Mouse (Mus musculus): ENCODE measurements around the gene Gm10563. TPM values are rescaled to one million over a fixed set of nuclear protein-coding genes. Genes with fewer than 3 reads are reported as not detected.

Gene Gm10563
- polyA plus RNA-seq, 1 experiment from 2014 or later: not detected

DNA sequence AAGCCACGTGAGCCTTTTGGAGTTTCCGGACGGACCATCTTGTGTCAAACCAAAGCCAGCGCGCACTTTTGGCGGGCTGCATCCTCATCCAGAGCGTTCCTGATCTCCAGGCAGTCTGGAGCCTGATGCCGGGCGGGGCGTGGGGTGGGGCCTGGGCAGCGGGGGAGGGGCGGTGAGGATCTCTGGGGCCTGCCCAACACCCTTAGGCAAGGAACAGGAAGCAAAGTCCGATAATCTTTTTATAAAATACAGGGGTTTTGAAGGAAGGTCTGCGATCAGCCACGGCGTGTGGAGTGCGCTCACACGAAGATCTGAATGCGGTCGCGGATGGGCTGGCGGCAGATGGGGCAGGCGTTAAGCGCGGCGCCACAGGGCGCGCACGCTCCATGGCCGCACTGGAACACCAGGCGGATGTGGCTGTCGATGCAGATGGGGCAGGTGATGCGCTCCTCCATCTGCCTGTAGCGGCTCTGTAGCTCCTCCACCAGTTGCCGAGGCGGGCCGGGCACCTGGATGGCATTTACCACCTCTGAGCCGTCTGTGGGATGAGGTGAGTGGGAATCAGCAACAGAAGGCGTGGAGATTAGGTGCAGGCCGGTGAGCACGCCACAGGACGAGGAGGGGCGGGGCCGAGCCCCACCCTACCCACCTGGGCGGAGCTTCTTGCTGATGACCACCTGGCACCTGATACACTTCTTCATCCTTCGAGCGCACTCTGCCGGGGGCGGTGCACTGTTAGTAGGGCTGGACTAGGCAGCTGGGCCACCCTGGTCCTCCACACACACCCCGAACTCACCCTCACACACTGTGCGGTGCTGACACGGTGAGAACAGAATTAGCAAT, 9.5 kb upstream of the Gm10563 start:
- H3K36me3 ChIP-seq (ENCODE audit: control insufficient read depth, insufficient read depth, low read length): peaks cover 37% of the 10 kb centered on the region
- peaks cover 18% of the 10 kb centered on the region for H3K4me1 ChIP-seq (ENCODE audit: control insufficient read depth, insufficient read depth, low read length)
- H3K9me3 ChIP-seq (replicated peaks; ENCODE audit: control insufficient read depth, low read length): no peaks in the 10 kb centered on the region
- DNase-seq (ENCODE audit: low spot score) (peak; percentile 38), ATAC-seq (peak; percentile 51)
- peak overlapping the region; percentile 53 for H3K4me2 ChIP-seq (ENCODE audit: low read length)
- peak overlapping the region; percentile 48 for H3K9ac ChIP-seq (ENCODE audit: low read length)
- WGBS: 3% methylated on average over 52 of the region's 52 CpGs
- H3K27me3 ChIP-seq (replicated peaks; ENCODE audit: control insufficient read depth, insufficient read depth, low read length): peaks cover 48% of the 10 kb centered on the region
- H3K4me3 ChIP-seq (ENCODE audit: low read depth, low read length): peak overlapping the region; percentile 13
- no peak overlapping the region for H3K27ac ChIP-seq (ENCODE audit: low read depth, low read length)

DNA sequence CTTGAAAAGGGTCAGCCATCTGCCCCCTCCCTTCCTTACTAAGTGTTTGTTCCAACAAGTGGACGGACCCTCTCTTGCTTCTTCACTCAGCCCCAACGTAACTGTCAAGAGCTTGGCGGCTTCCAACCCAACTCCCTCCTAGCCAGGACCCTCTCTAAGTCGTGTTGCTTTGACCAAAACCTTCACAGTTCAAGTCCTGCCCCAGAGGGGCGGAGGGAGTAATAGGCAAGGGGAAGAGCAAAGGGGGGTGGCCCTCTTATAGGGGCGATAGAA, 8.9 kb upstream of the Gm10563 start:
- no peak overlapping the region for H3K27ac ChIP-seq (ENCODE audit: low read depth, low read length)
- H3K4me1 ChIP-seq (ENCODE audit: control insufficient read depth, insufficient read depth, low read length): peaks cover 18% of the 10 kb centered on the region
- WGBS: 3% methylated on average over 6 of the region's 6 CpGs
- H3K36me3 ChIP-seq (ENCODE audit: control insufficient read depth, insufficient read depth, low read length): peaks cover 38% of the 10 kb centered on the region
- H3K9ac ChIP-seq (ENCODE audit: low read length): no peak overlapping the region; the same call in 1 of the 2 replicates
- DNase-seq (ENCODE audit: low spot score): no peak
- peak overlapping the region; percentile 13 for H3K4me3 ChIP-seq (ENCODE audit: low read depth, low read length)
- no peaks in the 10 kb centered on the region for H3K9me3 ChIP-seq (replicated peaks; ENCODE audit: control insufficient read depth, low read length)
- ATAC-seq: no peak
- peak overlapping the region; percentile 53 for H3K4me2 ChIP-seq (ENCODE audit: low read length)
- H3K27me3 ChIP-seq (replicated peaks; ENCODE audit: control insufficient read depth, insufficient read depth, low read length): peaks cover 48% of the 10 kb centered on the region

DNA sequence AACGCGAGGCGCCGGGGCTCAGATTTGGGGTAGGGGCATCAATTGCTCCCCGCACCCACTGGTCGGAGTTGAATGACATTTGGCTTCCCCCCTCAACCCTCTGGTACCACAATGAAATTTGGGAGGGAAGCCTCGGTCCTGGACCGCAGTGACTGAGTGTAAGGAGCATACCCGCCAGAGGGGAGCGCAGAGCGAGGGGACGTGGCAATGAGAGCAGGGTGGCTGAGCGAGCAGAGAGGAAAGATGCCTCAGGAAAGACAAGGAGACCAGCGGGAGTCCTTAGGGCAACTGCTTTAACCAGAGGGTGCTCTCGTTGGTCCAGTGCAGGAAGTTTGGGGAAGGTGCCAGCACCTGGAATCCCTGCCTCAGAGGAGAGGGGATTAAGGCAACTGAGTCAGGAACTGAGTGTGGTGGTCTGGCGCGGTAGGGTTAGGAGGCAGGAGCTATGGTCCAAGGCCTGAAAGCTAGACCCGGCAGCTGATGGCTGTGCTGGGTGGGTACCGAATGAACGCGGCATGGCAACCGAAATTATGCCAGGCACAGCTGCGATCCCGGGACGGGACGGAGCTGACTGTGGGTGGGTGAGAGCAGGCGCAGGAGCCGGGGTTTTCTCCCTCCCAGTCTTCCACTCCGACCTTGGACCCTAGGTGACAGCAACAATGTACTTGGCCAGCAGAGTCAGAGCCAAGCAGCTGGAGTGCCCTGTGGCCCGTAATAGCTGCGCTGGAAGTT, 8.4 kb upstream of the Gm10563 start:
- WGBS: 2% methylated on average over 31 of the region's 31 CpGs
- Histone ChIP-seq H3K9me3 (replicated peaks; ENCODE audit: control insufficient read depth, low read length) (no peaks in the 10 kb centered on the region), H3K27ac (ENCODE audit: low read depth, low read length) (no peak overlapping the region), H3K4me2 (ENCODE audit: low read length) (peak overlapping the region; percentile 53), H3K27me3 (replicated peaks; ENCODE audit: control insufficient read depth, insufficient read depth, low read length) (peaks cover 48% of the 10 kb centered on the region), H3K9ac (ENCODE audit: low read length) (peak overlapping the region; percentile 56), H3K36me3 (ENCODE audit: control insufficient read depth, insufficient read depth, low read length) (peaks cover 43% of the 10 kb centered on the region), H3K4me3 (ENCODE audit: low read depth, low read length) (peak overlapping the region; percentile 24), H3K4me1 (ENCODE audit: control insufficient read depth, insufficient read depth, low read length) (peaks cover 18% of the 10 kb centered on the region)
- peak; percentile 49; the same call in 1 of the 2 replicates for ATAC-seq
- peak; percentile 21 for DNase-seq (ENCODE audit: low spot score)

DNA sequence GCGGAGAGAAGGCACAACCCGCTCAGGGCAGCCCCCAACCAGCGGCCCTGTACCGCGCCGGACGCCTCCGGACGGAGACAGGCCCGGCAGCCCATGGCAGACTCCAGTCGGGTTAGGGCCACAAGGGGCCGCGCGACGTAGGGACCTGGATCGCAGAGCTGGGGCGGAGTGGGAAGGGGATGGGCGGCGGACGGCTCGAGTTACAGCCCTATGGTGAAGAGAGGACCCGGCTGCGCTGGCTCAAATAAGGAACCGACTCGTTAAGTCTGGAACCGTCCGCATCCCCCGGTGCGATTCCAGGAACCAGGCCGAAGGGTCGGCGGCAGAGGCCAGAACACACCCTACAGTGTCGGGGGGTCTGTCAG, 7.9 kb upstream of the Gm10563 start, which contains the start of gene Mmp23:
Gene Mmp23, minus strand, starts transcription at position 299 of the 365 bp plus-strand sequence.
- ATAC-seq: peak; percentile 35
- Histone ChIP-seq H3K27me3 (replicated peaks; ENCODE audit: control insufficient read depth, insufficient read depth, low read length) (peaks cover 48% of the 10 kb centered on the region), H3K36me3 (ENCODE audit: control insufficient read depth, insufficient read depth, low read length) (peaks cover 49% of the 10 kb centered on the region), H3K4me2 (ENCODE audit: low read length) (peak within 1 kb of the TSS; percentile 53), H3K4me3 (ENCODE audit: low read depth, low read length) (peak within 1 kb of the TSS; percentile 24), H3K9ac (ENCODE audit: low read length) (peak within 1 kb of the TSS; percentile 56), H3K9me3 (replicated peaks; ENCODE audit: control insufficient read depth, low read length) (no peaks in the 10 kb centered on the region), H3K4me1 (ENCODE audit: control insufficient read depth, insufficient read depth, low read length) (peaks cover 18% of the 10 kb centered on the region), H3K27ac (ENCODE audit: low read depth, low read length) (no peak within 1 kb of the TSS)
- WGBS: 1% methylated on average over 33 of the region's 33 CpGs
- peak; percentile 30 for DNase-seq (ENCODE audit: low spot score)

GRCm38 (mm10) chr4:155652283-155653085, 7.3 kb upstream of the Gm10563 start:
- Histone ChIP-seq H3K9me3 (replicated peaks; ENCODE audit: control insufficient read depth, low read length) (no peaks in the 10 kb centered on the region), H3K27me3 (replicated peaks; ENCODE audit: control insufficient read depth, insufficient read depth, low read length) (peaks cover 48% of the 10 kb centered on the region), H3K4me1 (ENCODE audit: control insufficient read depth, insufficient read depth, low read length) (peaks cover 18% of the 10 kb centered on the region), H3K4me2 (ENCODE audit: low read length) (peak overlapping the region; percentile 53), H3K4me3 (ENCODE audit: low read depth, low read length) (peak overlapping the region; percentile 24), H3K36me3 (ENCODE audit: control insufficient read depth, insufficient read depth, low read length) (peaks cover 55% of the 10 kb centered on the region), H3K27ac (ENCODE audit: low read depth, low read length) (no peak overlapping the region), H3K9ac (ENCODE audit: low read length) (peak overlapping the region; percentile 56)
- ATAC-seq: no peak
- 21% methylated on average over 36 of the region's 36 CpGs for WGBS
- DNase-seq (ENCODE audit: low spot score): no peak

GRCm38 (mm10) chr4:155651553-155652269, 6.5 kb upstream of the Gm10563 start:
- Histone ChIP-seq H3K36me3 (ENCODE audit: control insufficient read depth, insufficient read depth, low read length) (peaks cover 62% of the 10 kb centered on the region), H3K27me3 (replicated peaks; ENCODE audit: control insufficient read depth, insufficient read depth, low read length) (peaks cover 48% of the 10 kb centered on the region)
- 64% methylated on average over 15 of the region's 15 CpGs for WGBS

DNA sequence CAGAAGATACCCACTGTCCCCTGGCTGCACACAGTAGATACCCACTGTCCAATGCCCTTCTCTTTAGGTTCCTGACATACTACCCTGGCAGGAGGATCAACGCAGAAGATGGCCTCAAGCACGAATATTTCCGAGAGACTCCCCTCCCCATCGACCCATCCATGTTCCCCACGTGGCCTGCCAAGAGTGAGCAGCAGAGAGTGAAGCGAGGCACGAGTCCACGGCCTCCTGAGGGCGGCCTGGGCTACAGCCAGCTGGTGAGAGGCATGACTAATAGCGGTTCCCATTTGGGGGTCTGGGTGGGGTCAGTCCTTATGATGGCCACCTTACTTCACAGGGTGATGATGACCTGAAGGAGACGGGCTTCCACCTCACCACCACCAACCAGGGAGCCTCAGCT, 4.1 kb upstream of the Gm10563 start:
- peaks cover 14% of the 10 kb centered on the region for H3K4me1 ChIP-seq (ENCODE audit: control insufficient read depth, insufficient read depth, low read length)
- no peaks in the 10 kb centered on the region for H3K9me3 ChIP-seq (replicated peaks; ENCODE audit: control insufficient read depth, low read length)
- ATAC-seq (no peak), DNase-seq (ENCODE audit: low spot score) (no peak)
- H3K4me3 ChIP-seq (ENCODE audit: low read depth, low read length): no peak overlapping the region
- H3K4me2 ChIP-seq (ENCODE audit: low read length): no peak overlapping the region
- peaks cover 32% of the 10 kb centered on the region for H3K27me3 ChIP-seq (replicated peaks; ENCODE audit: control insufficient read depth, insufficient read depth, low read length)
- no peak overlapping the region for H3K27ac ChIP-seq (ENCODE audit: low read depth, low read length)
- no peak overlapping the region for H3K9ac ChIP-seq (ENCODE audit: low read length)
- 92% methylated on average over 11 of the region's 11 CpGs for WGBS
- peaks cover 66% of the 10 kb centered on the region for H3K36me3 ChIP-seq (ENCODE audit: control insufficient read depth, insufficient read depth, low read length)

More at GRCm38 (mm10) chr4:155651553-155652269, 6.5 kb upstream of the Gm10563 start:
- H3K9ac ChIP-seq (ENCODE audit: low read length): no peak overlapping the region
- H3K4me2 ChIP-seq (ENCODE audit: low read length): no peak overlapping the region
- DNase-seq (ENCODE audit: low spot score) (no peak), ATAC-seq (no peak)
- no peak overlapping the region for H3K4me3 ChIP-seq (ENCODE audit: low read depth, low read length)
- H3K4me1 ChIP-seq (ENCODE audit: control insufficient read depth, insufficient read depth, low read length): peaks cover 18% of the 10 kb centered on the region
- H3K27ac ChIP-seq (ENCODE audit: low read depth, low read length): no peak overlapping the region
- no peaks in the 10 kb centered on the region for H3K9me3 ChIP-seq (replicated peaks; ENCODE audit: control insufficient read depth, low read length)

GRCm38 (mm10) chr4:155645721-155646120, 513 bp upstream of the Gm10563 start:
- Histone ChIP-seq H3K4me2 (ENCODE audit: low read length) (no peak overlapping the region), H3K4me1 (ENCODE audit: control insufficient read depth, insufficient read depth, low read length) (no peaks in the 10 kb centered on the region)
- WGBS: 95% methylated on average over 5 of the region's 5 CpGs

More at GRCm38 (mm10) chr4:155645721-155646120, 513 bp upstream of the Gm10563 start:
- Histone ChIP-seq H3K27ac (ENCODE audit: low read depth, low read length) (no peak overlapping the region), H3K9me3 (replicated peaks; ENCODE audit: control insufficient read depth, low read length) (no peaks in the 10 kb centered on the region), H3K36me3 (ENCODE audit: control insufficient read depth, insufficient read depth, low read length) (peaks cover 90% of the 10 kb centered on the region), H3K27me3 (replicated peaks; ENCODE audit: control insufficient read depth, insufficient read depth, low read length) (no peaks in the 10 kb centered on the region), H3K9ac (ENCODE audit: low read length) (no peak overlapping the region), H3K4me3 (ENCODE audit: low read depth, low read length) (no peak overlapping the region)
- DNase-seq (ENCODE audit: low spot score) (no peak), ATAC-seq (no peak)
